Mouse (Mus musculus) CD4-positive, CD25-positive, alpha-beta regulatory T cell, adult 2 months (primary cell): ENCODE results near the gene Cd40.

Source experiments
- DNase-seq: peaks from one replicate; pipeline ENCODE4 v3.0.0-alpha.2; 2012; ENCODE audit warnings: low read depth, low spot score

Cd40 gene

DNA sequence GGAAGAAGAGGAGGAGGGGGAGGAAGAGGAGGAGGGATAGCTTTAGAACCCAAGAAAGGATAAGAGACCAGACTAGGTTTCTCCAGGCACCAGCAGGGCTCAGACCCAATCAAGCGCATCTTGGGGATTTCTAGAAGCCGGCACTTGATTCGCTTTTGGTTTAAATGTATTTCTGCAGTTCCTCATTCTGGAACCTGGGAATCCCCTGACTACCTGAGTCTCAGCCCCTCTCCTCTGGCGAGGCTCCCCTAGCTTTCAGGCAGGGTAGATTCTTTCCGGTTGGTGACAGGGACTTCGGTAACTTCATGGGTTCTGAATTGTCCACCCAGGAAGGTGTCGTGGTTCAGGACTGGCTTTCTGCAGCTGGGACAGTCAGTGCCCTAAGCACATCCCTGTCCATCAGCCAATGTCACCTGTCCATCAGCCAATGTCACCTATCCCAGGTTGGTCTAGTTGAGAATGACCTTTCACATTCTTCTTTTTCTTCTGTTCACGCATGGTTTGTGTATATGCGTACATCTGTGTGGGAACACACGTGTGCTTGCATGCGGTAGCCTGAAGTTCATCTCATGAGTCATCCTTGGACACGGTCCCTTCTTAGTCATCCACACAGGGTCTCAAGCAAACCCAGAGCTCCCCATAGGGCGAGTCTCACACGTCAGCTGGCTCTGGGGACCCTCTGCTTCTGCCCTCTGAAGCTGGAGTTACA lies 1.1 kb downstream of the Cd40 start:
- no peak for DNase-seq

- no peak for DNase-seq
These were observed 4.5 kb downstream of the Cd40 start for GRCm38 (mm10) chr2:165059961-165060360.

DNA sequence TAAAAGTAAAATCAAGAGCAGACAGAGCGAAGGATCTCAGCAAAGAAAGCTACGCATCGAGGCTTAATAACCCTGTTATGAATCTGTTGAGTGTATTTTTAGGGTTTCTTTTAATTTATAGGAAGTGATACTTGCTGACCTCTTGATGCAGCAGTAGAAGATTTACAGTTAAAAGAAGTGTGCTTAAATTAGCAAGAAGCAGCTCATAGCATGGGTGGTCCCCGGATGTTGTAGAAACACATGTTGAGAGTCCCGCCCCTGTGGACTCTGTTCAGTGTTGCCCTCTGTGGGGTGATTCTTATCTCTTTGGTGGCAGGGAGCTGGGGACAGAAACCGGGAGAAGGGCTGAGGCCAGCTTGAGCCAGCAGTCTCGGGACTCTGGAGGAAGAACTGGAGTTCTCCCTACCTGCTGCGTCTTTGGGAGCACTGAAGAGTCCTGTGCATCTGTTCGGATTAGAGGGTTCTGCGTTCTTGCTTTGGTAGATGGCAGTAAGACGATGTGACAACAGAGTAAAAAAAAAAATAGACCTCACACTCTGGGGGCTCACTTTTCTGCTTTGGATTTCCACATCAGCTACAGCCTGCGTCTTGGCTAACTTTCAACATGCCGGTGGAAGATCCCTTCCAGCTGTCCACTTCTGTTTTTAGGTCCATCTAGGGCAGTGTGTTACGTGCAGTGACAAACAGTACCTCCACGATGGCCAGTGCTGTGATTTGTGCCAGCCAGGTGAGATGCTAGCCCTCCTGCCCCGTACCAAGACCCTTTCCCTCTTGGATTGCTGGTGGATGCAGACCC lies 6.4 kb downstream of the Cd40 start:
- DNase-seq, result no peak

- no peak for DNase-seq
These were observed 9.1 kb downstream of the Cd40 start for GRCm38 (mm10) chr2:165064489-165064888.

DNA sequence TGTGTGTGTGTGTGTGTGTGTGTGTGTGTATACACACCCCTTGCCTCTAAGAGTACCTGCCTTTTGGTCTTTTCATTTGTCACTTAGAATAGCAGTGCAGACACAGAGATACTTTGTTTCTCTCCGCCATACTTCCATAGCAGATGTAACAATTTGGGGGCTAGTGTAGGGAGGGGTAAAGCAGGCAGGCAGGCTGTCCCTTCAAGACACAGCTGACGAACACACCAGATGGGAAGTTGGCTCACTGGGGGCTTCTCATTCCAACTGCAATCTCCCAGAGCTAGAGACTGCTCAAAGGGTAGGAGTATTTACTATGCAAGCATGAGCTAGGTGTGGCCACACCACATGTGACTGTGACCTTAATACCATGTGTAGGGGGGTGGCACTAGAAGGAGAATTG lies 13.4 kb downstream of the Cd40 start:
- no peak for DNase-seq

DNA sequence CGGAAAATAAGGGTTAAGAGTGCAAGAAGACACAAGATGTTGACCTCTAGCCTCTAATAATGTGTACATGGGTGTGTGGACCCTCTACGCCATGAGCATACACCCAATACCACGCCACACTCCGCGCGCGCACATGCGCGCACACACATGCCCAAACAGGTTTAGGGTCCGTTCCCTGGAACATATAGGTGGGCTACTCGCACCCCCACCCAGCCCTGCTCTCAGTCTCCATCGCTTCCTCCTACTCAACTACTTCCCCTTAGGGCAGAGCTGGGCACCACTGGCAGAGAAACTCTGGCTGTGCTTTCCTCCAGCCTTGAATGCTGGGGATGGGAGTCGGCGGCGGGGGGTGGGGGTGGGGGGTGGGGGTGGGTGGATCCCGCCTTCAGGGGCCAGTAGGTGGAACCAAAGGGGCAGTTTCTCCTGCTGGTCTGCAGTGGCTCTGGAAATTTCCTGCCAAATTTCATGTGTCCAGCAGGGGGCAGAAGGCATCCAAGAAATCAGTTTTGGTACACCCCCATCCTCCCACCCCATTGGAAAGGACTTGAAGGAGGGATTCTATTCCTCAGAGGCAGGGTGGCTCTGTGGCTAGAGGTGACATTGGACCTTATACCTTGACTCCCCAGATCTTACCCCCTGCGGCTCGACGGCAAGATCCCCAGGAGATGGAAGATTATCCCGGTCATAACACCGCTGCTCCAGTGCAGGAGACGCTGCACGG lies 14.8 kb downstream of the Cd40 start:
- peak; percentile 53 for DNase-seq

DNA sequence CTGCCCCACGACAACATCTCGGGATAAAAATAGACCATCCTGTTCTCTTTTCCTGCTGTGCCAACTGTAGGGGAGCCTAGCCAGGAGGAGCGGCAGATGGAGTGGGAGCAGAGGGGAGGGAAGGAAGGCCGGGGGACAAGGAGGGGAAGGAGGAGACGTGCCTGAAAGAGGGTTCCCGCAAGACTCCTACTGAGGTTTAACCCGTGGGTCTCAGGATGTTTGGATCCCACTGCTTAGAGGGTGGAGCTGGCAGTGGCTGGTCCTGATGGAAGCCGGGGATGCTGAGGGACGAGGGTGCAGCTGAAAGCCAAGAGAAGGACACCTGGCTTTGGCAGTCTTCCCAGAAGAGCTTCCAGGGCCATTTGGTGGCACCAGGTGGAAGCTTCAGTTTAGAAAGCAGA lies 18.0 kb downstream of the Cd40 start:
- DNase-seq, result no peak

- no peak for DNase-seq
These were observed 18.9 kb downstream of the Cd40 start for GRCm38 (mm10) chr2:165074081-165074884.

GRCm38 (mm10) chr2:165074937-165075336 lies 19.5 kb downstream of the Cd40 start:
- peak; percentile 83 for DNase-seq

- DNase-seq, result no peak
These were observed 21.6 kb downstream of the Cd40 start for GRCm38 (mm10) chr2:165077055-165077454.

- DNase-seq, result no peak
These were observed 22.6 kb downstream of the Cd40 start for GRCm38 (mm10) chr2:165078045-165078444.

- no peak for DNase-seq
These were observed 23.2 kb downstream of the Cd40 start for GRCm38 (mm10) chr2:165078605-165079004.

DNA sequence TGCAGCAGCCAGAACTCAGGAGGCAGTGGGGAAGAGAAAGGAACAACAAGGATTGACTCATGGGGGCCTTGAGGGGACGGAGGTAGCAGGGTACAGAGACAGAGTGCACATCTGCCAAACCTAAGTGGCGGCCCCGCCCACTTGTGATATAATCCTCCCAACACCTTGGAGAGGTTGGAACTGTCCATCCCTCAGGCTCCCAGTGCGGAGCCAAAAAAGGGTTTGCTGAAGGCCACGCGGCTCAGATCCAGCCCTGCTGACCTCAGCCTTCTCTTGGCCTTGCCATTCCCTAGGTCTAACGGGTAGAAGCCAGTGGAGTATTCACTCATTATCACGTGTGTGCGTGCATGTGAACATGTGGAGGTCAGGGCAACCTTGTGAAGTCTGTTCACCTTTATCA lies 25.2 kb downstream of the Cd40 start:
- DNase-seq, result no peak

GRCm38 (mm10) chr2:165081257-165081656 lies 25.8 kb downstream of the Cd40 start:
- DNase-seq, result no peak

GRCm38 (mm10) chr2:165086634-165087033 lies 31.2 kb downstream of the Cd40 start:
- no peak for DNase-seq

DNA sequence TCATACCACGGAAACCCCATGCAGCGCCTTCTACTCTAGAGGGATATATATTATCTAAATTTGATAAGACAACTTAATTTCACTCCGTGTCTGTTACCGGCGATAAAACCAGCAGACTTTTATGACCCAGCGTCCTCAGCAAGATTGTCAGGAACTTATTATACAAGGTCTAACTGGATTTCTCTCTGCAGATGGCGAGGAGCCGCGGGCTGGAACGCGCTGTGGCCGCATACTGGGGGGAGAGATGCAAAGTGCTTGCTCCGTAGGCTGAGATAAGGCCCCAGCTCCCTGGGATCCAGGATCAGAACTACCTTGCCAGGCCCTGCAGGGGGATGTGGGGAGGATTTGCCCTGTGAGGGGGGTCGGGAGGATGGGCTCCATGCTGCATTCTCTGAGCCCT lies 34.0 kb downstream of the Cd40 start:
- DNase-seq, result no peak

- no peak for DNase-seq
These were observed 35.2 kb downstream of the Cd40 start, which contains the start of gene 1700025C18Rik for GRCm38 (mm10) chr2:165090650-165091049. Gene 1700025C18Rik, minus strand, starts transcription at chr2:165090750.

DNA sequence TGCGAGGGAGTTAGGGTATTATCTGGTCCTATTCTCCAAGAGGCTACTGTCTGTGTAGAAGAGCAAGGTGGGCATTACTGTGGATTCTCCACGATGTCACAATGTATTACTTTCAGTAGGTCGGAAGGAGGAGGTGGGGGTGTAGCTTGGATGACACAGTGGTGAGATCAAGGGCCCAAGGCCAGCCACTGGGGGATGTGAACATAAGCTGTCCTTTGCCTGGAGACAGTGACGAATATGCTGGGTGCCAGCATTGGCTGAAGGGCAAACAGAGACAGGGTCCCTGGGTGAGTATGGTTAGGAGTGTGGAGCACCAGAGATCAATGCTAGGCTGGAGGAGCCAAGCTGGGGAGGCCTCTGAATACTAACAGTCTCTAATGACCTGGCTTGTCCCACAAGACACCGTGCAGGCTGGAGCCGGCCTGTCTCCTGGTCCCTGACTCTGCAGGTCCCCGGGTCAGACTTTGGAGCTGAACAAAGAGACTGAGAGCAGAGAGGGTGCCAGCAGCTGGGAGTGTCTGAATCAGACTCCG lies 36.1 kb downstream of the Cd40 start:
- no peak for DNase-seq

GRCm38 (mm10) chr2:165092393-165092792 lies 37.0 kb downstream of the Cd40 start:
- DNase-seq, result no peak

- no peak for DNase-seq
These were observed 40.9 kb downstream of the Cd40 start for GRCm38 (mm10) chr2:165096367-165096766.

DNA sequence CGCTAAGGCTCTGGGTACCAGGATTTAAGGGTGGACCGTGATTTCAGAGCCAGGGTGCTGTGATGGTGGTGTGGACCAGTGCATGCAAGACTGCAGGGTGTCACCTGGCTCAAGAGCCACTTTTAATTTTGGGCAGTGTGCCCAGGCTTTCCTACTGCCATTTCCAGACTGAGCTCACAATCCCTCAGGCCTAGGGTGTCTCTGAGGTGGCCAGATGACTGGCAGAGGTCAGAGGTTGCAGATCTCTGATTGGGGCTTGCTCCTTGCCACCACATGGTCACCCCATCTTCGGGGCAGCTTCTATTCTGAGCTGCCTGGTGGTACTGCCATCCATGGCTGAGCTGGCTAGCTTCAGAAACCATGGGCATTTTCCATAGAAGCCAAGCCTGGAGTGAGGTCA lies 43.4 kb downstream of the Cd40 start:
- DNase-seq, result no peak
